Mouse (Mus musculus) limb, embryonic 11.5 days (tissue): ENCODE data around the gene Snrpc. TPM values are rescaled to one million over a fixed set of nuclear protein-coding genes. Genes with fewer than 3 reads are reported as not detected.

Experiments
- ATAC-seq: fragments of 200-750 bp; cut with Nextera tagmentation; 2 replicates; pipeline ENCODE4 v1.8.0; 2017; ENCODE audit warnings: low read depth; ENCODE audit not compliant: insufficient number of reproducible peaks, low FRiP score, low TSS enrichment
- DNase-seq: peaks from one replicate; pipeline ENCODE4 v3.0.0-alpha.2; 2015; ENCODE audit warnings: low spot score
- H3K27ac ChIP-seq: fragments of 300-500 bp; sonication (generic); replicated peaks from 2 replicates; pipeline ENCODE4 v1.5.1; 2014; ENCODE audit warnings: low read depth, mild to moderate bottlenecking, low read length
- H3K27me3 ChIP-seq: fragments of 300-500 bp; sonication (generic); 2 replicates; pipeline ENCODE4 v1.6.1; 2014; ENCODE audit warnings: mild to moderate bottlenecking, low read length, mixed read lengths; ENCODE audit not compliant: control insufficient read depth, insufficient read depth
- H3K36me3 ChIP-seq: fragments of 300-500 bp; sonication (generic); 2 replicates; pipeline ENCODE4 v1.6.1; 2014; ENCODE audit warnings: mild to moderate bottlenecking, low read length, moderate library complexity, mixed read lengths; ENCODE audit not compliant: control insufficient read depth, insufficient read depth
- H3K4me1 ChIP-seq: fragments of 300-500 bp; sonication (generic); 2 replicates; pipeline ENCODE4 v1.6.1; 2014; ENCODE audit warnings: low read length, mixed read lengths; ENCODE audit not compliant: control insufficient read depth, insufficient read depth
- H3K4me2 ChIP-seq: fragments of 300-500 bp; sonication (generic); 2 replicates; pipeline ENCODE4 v1.6.1; 2014; ENCODE audit warnings: low read depth, mild to moderate bottlenecking, moderate library complexity; ENCODE audit not compliant: severe bottlenecking
- H3K4me3 ChIP-seq: fragments of 300-500 bp; sonication (generic); 2 replicates; pipeline ENCODE4 v1.5.1; 2014; ENCODE audit warnings: low read depth, low read length
- H3K9ac ChIP-seq: fragments of 300-500 bp; sonication (generic); 2 replicates; pipeline ENCODE4 v1.6.1; 2014; ENCODE audit warnings: mild to moderate bottlenecking, low read length
- H3K9me3 ChIP-seq: fragments of 300-500 bp; sonication (generic); 2 replicates; pipeline ENCODE4 v1.6.1; 2016; ENCODE audit warnings: low read length; ENCODE audit not compliant: control insufficient read depth
- WGBS: fragments of 180-500 bp; shearing (Covaris S2); extraction: QIAGEN DNeasy Blood & Tissue Kit; methylation state at CpG from one replicate; pipeline ENCODE4 v1.1.7; 2014; 5-methylcytosine and 5-hydroxymethylcytosine counted together
- polyA plus RNA-seq: library from polyadenylated mRNA; unstranded; fragments of >200 nt; fragmentation: Nextera tagmentation; extraction: Ambion mirVana; gene quantifications from 2 replicates; pipeline ENCODE4 v1.2.1, GENCODE M21; 2014

The Snrpc gene
- polyA plus RNA-seq, 1 experiment from 2014 or later, result 415 TPM

GRCm38 (mm10) chr17:27810569-27811331, 27.2 kb upstream of the Snrpc start:
- DNase-seq (no peak), ATAC-seq (no peak)
- no peaks in the 10 kb centered on the region for H3K27me3 ChIP-seq
- H3K4me3 ChIP-seq, result no peak overlapping the region
- no peaks in the 10 kb centered on the region for H3K9me3 ChIP-seq
- no peak overlapping the region for H3K27ac ChIP-seq
- no peak overlapping the region for H3K4me2 ChIP-seq
- no peak overlapping the region for H3K9ac ChIP-seq
- no peaks in the 10 kb centered on the region for H3K36me3 ChIP-seq
- WGBS, result 89% methylated on average over 16 of the region's 16 CpGs
- 0 out of 2 replicates have a peak, but pooled peaks cover 3% of the 10 kb centered on the region for H3K4me1 ChIP-seq

- H3K36me3 ChIP-seq, result no peaks in the 10 kb centered on the region
- H3K9me3 ChIP-seq, result no peaks in the 10 kb centered on the region
- 0 out of 2 replicates have a peak, but pooled peaks cover 3% of the 10 kb centered on the region for H3K4me1 ChIP-seq
- no peak overlapping the region for H3K27ac ChIP-seq
- ATAC-seq, result no peak
- 84% methylated on average over 3 of the region's 3 CpGs for WGBS
- H3K4me2 ChIP-seq, result no peak overlapping the region
- H3K4me3 ChIP-seq, result no peak overlapping the region
- no peaks in the 10 kb centered on the region for H3K27me3 ChIP-seq
- no peak for DNase-seq
- no peak overlapping the region for H3K9ac ChIP-seq
Observed at GRCm38 (mm10) chr17:27811980-27812379, 26.0 kb upstream of the Snrpc start.

- Histone ChIP-seq H3K4me2 (no peak overlapping the region), H3K27ac (no peak overlapping the region), H3K27me3 (no peaks in the 10 kb centered on the region), H3K9me3 (no peaks in the 10 kb centered on the region), H3K4me3 (no peak overlapping the region), H3K36me3 (no peaks in the 10 kb centered on the region), H3K4me1 (peaks cover 12% of the 10 kb centered on the region), H3K9ac (no peak overlapping the region)
- DNase-seq (no peak), ATAC-seq (no peak)
Observed at GRCm38 (mm10) chr17:27814606-27815005, 23.3 kb upstream of the Snrpc start.

- no peaks in the 10 kb centered on the region for H3K36me3 ChIP-seq
- H3K27me3 ChIP-seq, result no peaks in the 10 kb centered on the region
- ATAC-seq (no peak), DNase-seq (no peak)
- H3K4me2 ChIP-seq, result peak overlapping the region; percentile 91
- WGBS, result 29% methylated on average over 7 of the region's 7 CpGs
- H3K4me1 ChIP-seq, result peaks cover 14% of the 10 kb centered on the region
- no peaks in the 10 kb centered on the region for H3K9me3 ChIP-seq
- H3K4me3 ChIP-seq, result peak overlapping the region; percentile 86
- H3K9ac ChIP-seq, result peak overlapping the region; percentile 84; the same call in 1 of the 2 replicates
- H3K27ac ChIP-seq, result no peak overlapping the region
Observed at GRCm38 (mm10) chr17:27819011-27819410, 18.9 kb upstream of the Snrpc start.

DNA sequence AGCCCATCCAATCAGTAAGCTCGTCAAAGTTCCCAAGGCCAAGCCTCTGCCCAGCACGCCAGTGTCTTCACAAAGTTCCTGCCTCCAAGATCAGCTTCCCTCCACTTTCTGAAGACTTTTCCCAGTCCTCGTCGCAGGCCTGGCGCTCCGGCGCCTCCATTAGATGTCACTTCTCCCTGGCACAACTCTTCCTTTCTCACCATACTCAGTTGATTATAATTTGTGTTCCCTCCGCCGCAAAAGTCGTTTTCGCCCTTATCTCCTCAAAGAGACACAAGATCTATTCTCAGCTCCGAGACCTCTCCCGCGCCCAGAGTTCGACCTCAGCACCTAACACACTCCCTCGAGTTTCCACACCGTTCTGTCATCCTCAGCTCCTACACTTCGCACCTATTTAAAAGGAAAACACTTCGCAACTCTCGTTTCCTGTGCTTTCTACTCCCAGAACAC, 18.4 kb upstream of the Snrpc start:
- Histone ChIP-seq H3K9ac (peak overlapping the region; percentile 84), H3K4me3 (peak overlapping the region; percentile 86), H3K4me1 (peaks cover 14% of the 10 kb centered on the region), H3K36me3 (no peaks in the 10 kb centered on the region), H3K9me3 (no peaks in the 10 kb centered on the region), H3K27me3 (no peaks in the 10 kb centered on the region), H3K4me2 (peak overlapping the region; percentile 91), H3K27ac (peak overlapping the region; percentile 24; the same call in 1 of the 2 replicates)
- under 1% methylated on average over 20 of the region's 20 CpGs for WGBS
- DNase-seq (no peak), ATAC-seq (no peak)

DNA sequence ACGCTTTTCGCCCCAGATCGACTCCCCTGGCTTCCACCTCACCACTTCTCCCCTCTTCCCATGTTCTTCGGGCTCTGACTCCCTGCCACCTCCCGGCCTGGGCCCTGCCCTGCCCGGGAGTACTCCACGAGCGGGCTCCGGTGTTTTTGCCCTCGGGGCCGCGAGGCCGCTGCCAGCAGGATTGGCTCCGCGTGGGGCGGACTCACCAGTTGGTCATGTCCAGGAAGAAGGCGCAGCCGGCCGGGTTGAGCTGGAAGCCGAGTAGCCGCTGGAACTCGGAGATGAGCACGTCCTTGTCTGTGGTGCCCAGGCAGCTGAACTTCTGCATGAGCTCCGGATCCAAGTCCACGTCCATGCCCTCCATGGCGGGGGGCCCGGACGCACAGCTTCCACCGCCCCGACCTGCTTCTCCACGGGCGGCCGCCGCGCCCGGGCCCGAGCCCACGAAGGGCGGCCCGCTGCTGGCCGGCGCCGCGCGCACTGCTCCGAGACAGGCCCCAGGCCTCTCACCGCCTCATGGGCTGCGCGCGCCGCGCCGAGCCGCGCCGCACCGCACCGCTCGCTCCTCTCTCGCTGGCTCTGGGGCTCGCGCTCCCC, 17.9 kb upstream of the Snrpc start:
- no peak; the same call in none of the 2 replicates for ATAC-seq
- Histone ChIP-seq H3K4me2 (peak overlapping the region; percentile 91), H3K36me3 (no peaks in the 10 kb centered on the region), H3K27me3 (no peaks in the 10 kb centered on the region), H3K9me3 (no peaks in the 10 kb centered on the region), H3K9ac (peak overlapping the region; percentile 84), H3K27ac (peak overlapping the region; percentile 24), H3K4me1 (peaks cover 14% of the 10 kb centered on the region), H3K4me3 (peak overlapping the region; percentile 86)
- WGBS, result under 1% methylated on average over 57 of the region's 62 CpGs
- DNase-seq, result peak; percentile 61

- Histone ChIP-seq H3K4me2 (peak within 1 kb of the TSS; percentile 91), H3K36me3 (no peaks in the 10 kb centered on the region), H3K4me1 (peaks cover 14% of the 10 kb centered on the region), H3K4me3 (peak within 1 kb of the TSS; percentile 86), H3K27me3 (no peaks in the 10 kb centered on the region), H3K9me3 (no peaks in the 10 kb centered on the region), H3K27ac (peak within 1 kb of the TSS; percentile 30), H3K9ac (peak within 1 kb of the TSS; percentile 84)
- DNase-seq (peak; percentile 100), ATAC-seq (peak; percentile 94)
- WGBS, result 2% methylated on average over 52 of the region's 56 CpGs
Observed at GRCm38 (mm10) chr17:27820568-27821406, 17.2 kb upstream of the Snrpc start, which contains the start of gene D17Wsu92e. Gene D17Wsu92e, minus strand, starts transcription at chr17:27820648.
